Mouse (Mus musculus) E14TG2a.4 (cell line): Measurements from ENCODE around the gene Ctcfl.

Experiments used
- CTCF ChIP-seq: conservative IDR thresholded peaks from 2 replicates; pipeline ENCODE4 v1.5.1; 2014; ENCODE audit warnings: low read length
- NANOG ChIP-seq: IDR thresholded peaks from 2 replicates; pipeline ENCODE4 v1.6.1; 2014; ENCODE audit warnings: borderline replicate concordance, low read length, mixed read lengths
- POU5F1 ChIP-seq: IDR thresholded peaks from 2 replicates; pipeline ENCODE4 v1.6.1; 2014; ENCODE audit warnings: low read length, borderline replicate concordance

DNA sequence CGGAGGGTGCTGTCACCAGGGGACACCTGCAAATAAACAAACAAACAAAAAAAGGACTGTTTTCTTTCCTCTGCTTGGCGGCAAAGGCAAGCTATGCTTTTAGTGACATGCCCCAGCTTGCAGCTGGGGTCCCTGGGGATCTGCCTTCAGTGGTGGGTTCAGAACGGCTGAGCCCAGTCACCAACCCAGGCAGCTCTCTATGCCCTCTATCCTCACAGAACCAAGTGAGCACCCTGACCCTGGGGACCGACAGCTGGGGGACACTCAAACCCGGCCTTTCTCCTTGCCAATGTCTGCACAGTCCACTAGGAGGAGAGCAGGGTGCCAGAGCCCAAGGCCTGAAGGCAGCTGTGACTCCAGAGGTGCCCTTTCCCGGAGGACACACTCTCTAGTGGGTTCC is 69.5 kb downstream of the Ctcfl start:
- TF ChIP-seq CTCF (no peak), NANOG (no peak), POU5F1 (no peak)
